Mouse (Mus musculus) mesoderm, embryonic 11.5 days (tissue): ENCODE data around the gene Galnt10.

Source experiments
- DNase-seq: peaks from one replicate; pipeline ENCODE4 v3.0.0-alpha.2; 2012; ENCODE audit warnings: low read depth, low spot score

Gene Galnt10

DNA sequence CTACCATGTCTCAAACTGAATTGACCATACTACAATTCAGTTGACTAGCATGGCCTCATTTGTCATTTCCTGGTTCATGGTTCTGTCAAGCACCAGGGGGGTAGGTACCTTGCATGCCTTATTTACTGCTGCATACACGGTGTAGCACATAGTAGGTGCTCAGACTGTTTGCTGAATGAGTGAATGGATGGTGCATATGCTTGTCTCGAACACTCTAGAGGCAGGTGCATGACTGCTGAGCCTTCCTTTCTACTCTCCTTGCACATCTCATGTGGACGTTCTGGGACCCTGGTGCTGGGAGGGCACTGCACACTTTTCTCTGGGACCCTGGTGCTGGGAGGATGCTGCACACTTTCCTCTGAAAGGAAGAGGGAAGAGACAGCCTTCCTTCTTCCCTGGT lies 13.0 kb downstream of the Galnt10 start:
- DNase-seq: no peak

DNA sequence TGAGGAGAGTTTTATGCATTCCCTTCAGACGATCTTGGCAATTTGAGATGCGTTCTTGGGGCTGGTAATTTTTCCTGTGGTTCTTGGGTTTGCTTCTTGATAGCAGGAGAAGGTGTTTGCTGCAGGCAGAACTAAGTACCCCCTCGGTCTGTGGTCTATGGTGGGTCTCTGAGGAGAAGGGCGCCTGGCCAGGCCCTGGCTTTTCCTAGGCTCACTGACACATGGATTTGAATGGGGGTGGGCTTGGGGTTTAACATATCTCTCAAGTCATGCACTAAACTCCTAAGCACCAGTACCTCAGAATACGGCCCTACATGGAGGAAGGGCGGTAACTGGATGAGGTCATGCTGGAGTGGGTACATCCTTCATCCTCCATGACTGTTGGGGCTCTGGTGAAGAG lies 13.5 kb downstream of the Galnt10 start:
- DNase-seq: no peak

DNA sequence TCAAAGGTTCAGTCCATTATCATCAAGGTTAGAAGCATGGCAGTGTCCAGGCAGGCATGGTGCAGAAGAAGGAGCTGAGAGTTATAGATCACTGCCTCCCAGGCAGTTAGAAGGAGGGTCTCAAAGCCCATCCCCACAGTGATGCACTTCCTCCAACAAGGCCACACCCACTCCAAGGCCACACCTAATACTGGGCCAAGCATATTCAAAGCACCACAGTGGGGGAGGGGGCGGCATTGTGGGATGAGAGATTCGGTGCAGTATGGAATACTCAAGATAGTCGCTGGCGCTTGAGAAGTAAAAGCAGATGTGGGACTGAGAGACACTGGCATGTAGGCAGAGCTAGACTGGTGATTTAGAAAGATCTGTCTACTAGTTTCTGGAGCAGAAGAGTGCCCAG lies 14.9 kb downstream of the Galnt10 start:
- no peak for DNase-seq

DNA sequence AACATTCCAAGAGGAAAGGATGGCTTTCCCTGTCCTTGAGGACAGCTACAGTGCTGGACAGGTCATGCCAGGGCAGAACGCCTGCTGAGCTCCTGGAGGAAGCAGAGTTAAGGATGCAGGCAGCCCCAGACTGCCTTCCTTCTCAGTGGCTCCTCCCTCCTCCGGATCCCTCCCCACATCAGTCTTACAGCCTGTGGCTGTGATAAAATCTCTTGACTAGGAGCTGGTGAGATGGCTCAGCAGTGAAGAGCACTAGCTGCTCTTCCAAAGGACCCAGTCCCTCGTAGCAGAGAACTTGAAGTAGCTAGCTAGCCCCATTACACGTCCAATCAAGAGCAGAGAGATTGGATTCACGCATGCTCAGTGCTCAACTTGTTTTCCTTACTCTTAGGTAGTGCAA lies 15.6 kb downstream of the Galnt10 start:
- no peak for DNase-seq

DNA sequence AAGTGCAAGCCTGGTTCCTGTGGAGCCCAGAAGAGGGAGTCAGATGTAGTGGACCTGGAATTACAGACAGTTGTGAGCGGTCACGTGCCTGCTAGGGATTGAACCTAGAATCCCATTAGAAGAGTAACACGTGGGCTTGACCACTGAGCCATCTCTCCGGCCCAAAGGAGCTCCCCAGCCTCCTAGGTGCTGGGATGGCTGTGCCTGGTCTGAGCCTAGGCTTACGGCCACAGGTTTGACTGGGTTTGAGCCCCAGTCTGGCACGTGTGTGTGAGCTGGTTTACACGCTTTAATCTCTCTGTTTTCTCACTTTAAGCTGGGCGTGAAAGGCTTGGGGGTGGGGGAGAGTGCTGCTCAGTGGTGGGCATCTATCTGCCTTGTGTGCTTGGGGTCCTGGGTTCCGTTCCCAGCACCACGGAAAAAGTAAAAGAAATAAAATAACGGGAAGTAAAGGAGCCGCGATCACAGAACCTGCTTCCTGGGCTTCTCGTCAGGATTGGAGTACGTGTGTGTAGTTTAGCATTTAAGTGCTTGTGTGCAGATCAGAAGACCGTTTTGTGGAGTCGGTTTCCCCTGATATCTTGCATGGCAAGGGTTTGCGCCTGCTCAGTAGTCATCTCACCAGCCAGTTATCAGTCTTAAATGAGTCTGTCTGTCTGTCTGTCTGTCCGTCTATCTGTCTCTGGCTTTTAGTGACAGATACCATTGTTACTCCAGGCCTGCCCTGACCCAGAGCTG lies 16.4 kb downstream of the Galnt10 start:
- DNase-seq: no peak

DNA sequence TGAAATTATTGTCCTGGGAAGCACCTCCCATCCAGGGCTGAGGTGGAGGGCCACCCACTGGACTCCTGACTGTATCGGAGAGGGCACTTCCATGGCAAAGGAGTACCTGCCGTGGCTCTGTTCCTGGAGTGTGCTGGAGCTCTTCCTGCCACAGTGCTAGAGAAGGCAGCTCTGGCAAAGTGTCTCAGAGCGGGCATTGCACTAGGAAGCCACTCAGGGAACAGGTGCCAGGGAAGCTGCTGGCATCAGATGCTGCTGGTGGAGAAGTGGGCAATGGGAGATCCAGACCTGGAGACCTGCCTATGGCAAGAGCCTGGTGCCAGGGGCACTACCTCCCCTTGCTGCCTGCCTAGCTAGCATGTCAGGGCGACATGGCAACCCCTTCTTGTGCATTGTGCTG lies 17.0 kb downstream of the Galnt10 start:
- DNase-seq: no peak

DNA sequence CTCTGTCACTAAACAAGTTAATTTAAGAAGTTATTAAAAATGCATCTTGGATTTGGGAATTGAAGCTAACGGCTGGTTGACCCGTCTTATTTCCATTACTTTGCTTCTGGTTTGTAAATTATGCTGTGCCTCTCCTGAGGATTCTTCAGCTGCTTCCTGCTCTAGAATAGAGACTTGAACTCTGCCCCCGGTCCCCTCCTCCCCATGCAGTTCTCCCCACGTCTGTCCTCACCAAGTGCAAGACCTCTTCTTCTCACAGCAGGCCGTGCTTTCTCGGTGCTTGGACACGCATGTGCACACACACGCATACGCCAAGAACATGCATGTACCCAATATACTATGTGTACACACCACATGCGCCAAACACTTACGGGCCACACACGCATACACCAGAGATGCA lies 18.0 kb downstream of the Galnt10 start:
- DNase-seq: no peak

DNA sequence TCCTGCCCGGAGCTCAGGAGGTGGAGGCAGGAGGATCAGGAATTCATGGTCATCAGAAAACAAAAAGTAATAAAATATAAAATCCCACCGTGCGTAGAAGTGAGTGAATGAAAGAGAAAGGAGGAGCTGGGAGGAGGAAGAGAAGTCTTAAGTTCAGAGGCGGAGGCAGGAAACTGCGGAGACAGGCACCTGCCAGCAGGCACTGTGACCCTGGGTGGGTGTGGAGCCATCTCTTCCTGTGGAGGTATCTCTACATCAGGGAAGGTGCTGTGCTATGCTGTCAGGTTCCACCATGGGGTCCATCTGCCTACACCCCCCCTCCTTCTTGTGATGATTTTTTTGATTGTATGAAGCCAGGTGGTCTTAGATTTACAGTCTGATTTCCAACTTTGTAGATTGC lies 19.5 kb downstream of the Galnt10 start:
- DNase-seq: no peak

DNA sequence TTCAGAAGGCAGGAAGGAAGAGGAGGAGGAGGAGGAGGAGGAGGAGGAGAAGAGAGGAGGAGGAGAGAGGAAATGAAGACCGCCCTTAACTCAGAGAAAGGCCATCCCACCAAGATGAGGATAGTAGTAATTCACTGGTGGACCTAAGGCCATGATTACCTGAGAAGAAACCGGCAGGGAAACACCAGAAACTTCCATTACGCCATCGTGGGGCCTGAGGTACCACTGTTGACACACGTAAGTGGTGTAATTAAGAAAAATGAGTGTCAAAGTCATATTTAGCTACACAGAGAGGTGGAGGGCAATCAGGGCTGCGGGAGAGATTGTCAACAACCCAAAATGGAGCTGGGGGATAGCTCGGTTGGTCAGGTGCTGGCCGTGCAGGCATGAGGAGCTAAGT lies 23.0 kb downstream of the Galnt10 start:
- no peak for DNase-seq

DNA sequence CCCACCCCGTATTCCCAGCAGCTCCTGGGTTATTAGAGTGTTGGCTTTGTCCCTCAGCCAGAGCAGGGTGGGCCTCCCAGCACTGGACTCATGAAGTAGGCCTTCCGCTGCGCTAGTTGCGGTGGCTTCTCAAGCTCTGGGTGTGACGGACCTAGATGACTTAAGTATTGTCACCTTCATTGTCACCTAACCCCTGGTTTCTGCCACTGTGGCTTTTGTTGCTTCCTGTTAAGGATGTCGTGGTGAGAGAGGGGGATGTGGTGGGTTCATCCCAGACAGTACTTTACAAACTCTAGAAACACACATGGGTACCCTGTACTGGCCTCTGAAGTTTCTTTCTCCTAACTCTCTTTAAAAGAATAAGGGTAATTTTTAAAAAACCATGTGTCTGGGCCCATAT lies 24.3 kb downstream of the Galnt10 start:
- no peak for DNase-seq

DNA sequence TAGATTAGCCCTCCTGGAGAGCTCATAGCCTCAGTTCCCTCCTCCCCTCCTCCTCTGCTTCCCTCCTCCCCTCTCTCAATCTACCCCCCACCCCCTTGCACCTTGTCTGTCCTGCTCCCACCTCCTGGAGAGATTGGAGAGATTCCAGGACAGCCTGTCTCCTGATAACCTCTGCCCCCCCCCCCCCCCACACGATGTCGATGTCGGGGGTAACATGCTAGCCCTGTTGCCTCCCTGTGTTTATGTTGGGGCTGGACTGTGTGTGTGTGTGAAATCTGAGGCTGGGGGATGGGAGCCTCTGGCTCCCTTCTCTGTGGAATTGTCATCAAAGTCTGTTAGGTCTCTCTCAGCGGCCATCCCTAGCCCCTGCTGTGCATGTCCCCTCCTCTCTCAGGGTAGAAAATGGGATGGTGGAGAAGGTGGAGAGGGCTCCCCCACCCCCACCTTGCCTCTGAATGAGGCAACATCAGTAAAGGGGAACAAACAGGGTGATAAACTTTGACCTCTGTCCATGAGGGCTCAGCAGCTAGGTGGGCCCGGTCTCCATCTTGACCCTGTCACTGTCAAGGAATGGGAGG lies 26.0 kb downstream of the Galnt10 start:
- DNase-seq: no peak

DNA sequence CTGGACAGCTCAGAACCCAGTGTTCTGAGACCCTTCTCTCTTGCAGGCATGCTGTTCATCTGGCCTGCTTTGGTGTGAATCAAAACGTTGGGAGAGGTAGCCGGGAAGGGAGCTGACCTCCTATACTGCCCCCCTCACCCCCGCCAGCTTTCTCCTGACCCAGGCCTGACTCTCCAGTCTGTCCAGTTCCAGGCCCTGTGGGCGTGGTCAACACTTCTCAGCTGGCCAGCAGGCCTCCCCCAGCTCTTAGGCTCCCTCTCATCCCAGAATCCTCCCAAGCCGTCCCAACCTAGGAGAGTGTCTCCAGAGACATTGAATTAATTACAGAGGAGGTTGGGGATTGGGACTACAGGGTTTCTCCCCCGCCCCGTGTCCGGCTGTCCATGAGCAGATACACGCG lies 26.6 kb downstream of the Galnt10 start:
- DNase-seq: no peak

DNA sequence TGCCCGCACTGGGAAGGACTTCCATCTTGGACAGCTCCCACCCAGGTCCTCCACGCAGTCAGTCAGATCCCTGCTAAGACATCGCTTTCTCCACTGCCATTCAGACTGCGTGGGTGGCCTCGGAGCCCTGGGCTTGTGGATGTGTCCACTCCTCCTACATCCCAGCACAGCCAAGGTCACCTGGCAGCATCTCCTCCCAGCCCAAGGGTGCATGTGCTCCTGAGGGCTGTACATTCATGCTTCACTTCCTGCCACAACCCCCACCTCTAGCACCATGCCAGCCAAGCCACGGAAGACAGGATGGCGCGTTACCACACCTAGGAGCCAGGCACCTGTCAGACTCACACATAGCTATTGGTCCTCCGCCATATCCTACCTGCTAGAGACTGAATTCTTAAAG lies 27.8 kb downstream of the Galnt10 start:
- no peak for DNase-seq

DNA sequence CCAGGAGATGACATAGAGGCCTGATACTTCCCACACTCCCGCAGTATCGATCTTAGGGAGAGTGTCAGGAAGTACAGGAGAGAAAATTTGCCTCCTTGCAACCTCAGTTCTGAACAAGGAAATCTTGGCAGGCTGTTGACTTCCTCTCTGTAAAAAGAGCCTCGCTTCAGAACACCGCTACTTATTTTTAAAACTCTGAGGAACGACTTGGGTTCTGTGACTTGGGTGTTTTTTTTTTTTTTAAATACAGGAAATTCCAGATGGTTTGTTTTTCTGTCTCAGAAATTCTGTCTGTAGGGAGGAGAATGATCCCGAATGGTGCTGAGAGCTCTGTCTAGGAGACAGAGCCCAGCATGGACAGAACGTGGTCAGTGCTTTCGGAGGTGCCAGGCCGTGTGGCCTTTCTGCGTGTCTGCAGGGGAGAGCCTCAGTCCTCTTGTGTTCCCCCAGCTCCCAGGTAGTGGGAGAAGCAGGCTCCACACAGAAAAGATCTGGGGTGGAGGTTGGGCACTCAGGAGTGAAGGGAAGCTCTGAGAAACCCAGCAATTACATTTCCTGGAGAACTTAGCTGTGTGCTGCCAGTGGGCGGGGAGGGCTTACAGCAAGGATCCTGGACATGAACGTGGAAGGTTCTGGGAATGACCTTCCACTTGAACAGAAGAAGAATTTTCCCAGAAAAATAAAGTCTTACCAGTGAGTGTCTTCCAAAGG lies 28.9 kb downstream of the Galnt10 start:
- DNase-seq: no peak

DNA sequence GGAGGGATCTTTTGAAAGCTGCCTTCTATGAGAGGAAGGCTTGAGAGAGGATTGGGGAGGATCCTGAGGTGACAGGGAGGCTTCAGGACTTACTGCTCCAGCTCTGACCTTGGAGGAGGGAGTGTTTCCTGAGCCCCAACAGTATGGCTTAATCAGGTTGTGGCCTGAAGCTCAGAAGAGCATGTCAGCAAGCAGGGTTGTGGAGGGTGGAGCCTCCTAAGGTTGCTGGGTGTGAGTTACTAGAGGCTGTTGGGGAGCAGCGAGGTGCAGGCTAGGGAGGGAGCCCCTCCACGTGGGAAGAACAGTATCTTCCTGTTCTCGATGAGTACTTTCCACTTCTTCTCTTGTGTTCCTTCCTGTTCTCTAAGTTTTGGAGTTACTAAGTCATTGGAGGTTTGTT lies 32.0 kb downstream of the Galnt10 start:
- no peak for DNase-seq

DNA sequence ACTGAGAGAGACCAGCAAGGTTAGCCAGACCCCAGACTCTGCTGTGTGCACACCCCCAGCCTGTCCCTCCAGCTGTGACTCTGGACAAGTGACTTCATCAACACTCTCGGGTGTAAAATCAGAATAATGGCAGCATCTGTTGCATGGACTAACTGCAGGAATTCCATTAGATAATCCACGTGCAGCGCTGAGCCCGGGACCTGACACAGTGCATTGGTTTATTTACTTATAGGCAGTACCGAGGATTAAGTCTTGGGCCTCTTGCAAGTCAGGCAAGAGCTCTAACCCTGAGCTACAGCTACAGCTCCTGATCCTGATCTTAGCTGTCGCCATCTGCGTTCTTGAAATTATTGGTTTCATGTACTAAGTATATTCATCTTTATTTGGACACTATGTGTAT lies 37.3 kb downstream of the Galnt10 start:
- no peak for DNase-seq

DNA sequence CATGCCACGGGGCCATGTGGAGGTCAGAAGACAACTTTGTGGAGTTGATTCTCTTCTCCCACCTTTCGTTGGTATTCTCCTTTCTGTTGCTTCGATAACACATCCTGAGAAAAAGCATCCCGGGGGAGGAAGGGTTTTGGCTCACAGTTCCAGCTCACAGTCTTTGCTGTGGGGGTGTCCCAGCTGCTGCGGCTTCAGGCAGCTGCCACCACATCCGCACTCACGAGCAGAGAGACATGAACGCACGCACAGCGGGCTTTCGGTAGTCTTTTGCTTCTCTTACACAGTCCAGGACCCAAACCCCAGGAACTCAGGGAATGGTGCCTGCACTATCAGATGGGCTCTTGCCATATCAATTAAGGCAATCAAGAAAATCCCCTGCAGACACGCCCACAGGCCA lies 37.9 kb downstream of the Galnt10 start:
- no peak for DNase-seq

DNA sequence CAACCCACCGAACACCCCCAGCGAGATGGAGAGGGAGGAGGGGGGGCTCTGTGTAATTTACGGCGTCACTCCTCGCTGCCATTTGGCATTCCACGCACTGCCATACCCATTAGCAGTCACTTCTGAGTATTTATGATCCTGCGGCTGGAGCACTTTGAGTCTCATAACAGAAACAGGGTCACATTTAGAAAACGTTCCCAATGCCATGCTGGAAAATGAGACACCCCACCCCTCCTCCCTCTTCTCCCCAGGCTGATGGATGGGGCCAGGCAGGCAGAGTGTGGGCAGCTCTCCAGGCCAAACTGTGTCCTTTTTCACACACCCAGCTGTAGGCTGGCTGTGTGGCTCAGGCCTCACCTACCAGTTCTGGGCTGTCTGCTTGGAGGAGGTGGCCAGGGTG lies 38.7 kb downstream of the Galnt10 start:
- peak; percentile 64 for DNase-seq

DNA sequence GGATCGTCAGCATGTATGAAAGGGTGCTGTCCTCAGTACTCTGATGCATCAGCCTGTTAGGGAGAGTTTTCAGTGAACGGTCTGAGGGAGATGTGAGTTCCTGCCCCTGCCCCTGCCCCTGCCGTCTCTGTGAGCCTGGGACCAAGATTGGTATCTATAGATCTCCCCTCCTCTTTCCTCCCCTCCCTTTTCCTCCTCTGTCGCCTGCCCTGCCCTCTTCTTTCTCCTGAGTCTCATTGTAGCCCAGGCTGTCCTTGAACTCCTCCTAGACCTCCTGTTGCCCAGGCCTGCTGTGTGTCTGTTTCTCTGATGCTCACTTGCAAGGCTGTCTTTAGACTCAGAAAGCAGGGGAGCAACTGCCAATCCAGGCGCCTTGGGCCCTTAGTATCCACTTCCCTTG lies 39.6 kb downstream of the Galnt10 start:
- DNase-seq: no peak

DNA sequence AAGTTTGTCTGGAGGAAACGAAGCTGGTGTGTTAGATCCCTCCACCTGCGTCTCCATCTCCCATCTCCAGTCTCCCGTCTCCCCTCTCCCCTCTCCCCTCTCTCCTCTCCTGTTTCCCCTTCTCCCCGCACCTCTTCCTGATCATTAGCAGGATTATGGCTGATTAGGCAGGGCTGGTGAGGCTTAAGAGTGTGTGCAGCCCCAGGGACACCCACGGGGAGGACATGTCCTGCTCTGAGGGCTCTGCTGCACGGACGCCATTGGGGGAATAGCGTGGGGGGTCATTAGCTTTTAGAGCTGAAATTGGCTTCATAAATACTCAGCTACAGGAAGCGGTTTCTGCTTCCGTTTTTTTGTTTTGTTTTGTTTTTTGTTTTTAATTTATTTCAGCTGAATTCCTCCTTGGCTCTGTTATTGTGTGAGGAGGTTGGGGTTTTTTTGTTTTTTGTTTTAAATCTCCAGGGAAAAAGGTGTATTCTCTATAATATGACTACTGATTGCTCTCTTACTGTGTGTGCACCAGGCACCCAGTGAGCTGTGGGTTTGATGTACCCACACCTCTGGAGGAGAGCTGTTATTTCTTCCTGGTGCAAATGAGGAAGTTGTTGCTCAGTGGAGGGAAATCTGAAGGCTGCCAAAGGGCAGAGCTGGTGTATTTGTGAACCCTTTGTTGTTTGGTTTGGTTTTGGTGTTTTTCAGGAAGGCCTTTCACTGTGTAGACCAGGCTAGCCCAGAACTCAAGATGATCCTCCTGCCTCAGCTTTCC lies 40.6 kb downstream of the Galnt10 start:
- no peak for DNase-seq

DNA sequence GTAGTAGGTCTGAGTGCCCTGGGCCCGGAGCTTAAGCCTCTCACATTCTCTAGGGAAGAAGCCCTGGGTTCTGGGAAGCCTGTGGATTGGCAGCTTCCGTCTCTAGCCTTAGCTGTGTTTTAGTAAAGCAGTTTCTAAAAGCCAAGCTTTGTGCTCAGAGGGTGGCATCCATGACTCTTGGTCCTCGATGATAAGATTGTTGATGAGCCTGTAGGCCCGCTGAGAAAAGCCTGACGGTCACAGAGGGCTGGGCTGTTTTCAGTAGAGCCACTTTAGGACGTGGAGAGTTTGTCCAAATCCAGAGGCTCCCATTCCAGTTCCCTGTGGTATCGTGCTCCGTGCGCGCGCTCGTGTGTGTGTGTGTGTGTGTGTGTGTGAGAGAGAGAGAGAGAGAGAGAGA lies 41.6 kb downstream of the Galnt10 start:
- no peak for DNase-seq

DNA sequence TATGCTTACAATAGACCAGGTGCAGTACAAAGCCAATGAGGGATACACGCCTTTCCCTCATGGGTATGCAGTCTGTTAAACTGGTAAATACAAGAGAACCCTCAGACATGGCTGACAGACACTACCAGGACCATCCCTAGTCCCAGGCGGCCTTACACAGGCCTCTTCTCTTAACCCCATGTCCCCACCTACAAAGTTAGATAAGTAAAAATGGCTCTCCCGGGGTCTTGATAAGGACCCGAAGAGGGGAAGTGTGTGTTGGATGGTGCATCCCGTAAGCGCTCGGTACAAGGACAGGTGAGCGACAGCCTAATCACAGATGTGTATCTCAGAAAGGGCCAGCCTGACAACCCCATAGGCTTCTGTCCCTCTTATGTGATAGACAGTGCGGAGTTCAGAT lies 42.0 kb downstream of the Galnt10 start:
- DNase-seq: no peak
